Mouse (Mus musculus): ENCODE results near the gene Gm14085. TPM values are rescaled to one million over a fixed set of nuclear protein-coding genes. Genes with fewer than 3 reads are reported as not detected.

Gm14085 gene
- polyA plus RNA-seq, 1 experiment, result not detected

Other genes starting within 250 kb of the Gm14085 start
- not detected in 2 replicates for gene Duox2, start 186.5 kb upstream of the Gm14085 start, polyA plus RNA-seq (2012; ENCODE audit: insufficient read depth, insufficient read length, missing spikeins)
- gene Duoxa2, start 186.0 kb upstream of the Gm14085 start, polyA plus RNA-seq (2012; ENCODE audit: insufficient read depth, insufficient read length, missing spikeins), result not detected in 2 replicates
- 0.67 TPM in 1 of 2 replicates, not detected in the other for gene Duoxa1, start 171.2 kb upstream of the Gm14085 start, polyA plus RNA-seq (2012; ENCODE audit: insufficient read depth, insufficient read length, missing spikeins)
- gene Duox1, start 169.3 kb upstream of the Gm14085 start, polyA plus RNA-seq (2012; ENCODE audit: insufficient read depth, insufficient read length, missing spikeins), result not detected in 2 replicates
- 3.1 and 4.5 TPM in 2 replicates for gene Shf, start 115.8 kb upstream of the Gm14085 start, polyA plus RNA-seq (2012; ENCODE audit: insufficient read depth, insufficient read length, missing spikeins)
- gene Slc28a2, start 58.5 kb upstream of the Gm14085 start, polyA plus RNA-seq (2012; ENCODE audit: insufficient read depth, insufficient read length, missing spikeins), result 6.6 and 15.1 TPM in 2 replicates
- gene Gatm, start 126.4 kb downstream of the Gm14085 start, polyA plus RNA-seq (2012; ENCODE audit: insufficient read depth, insufficient read length, missing spikeins), result 4.6 and 6.3 TPM in 2 replicates
- not detected in 2 replicates for gene AA467197, start 152.0 kb downstream of the Gm14085 start, polyA plus RNA-seq (2012; ENCODE audit: insufficient read depth, insufficient read length, missing spikeins)
- 4.4 and 6.7 TPM in 2 replicates for gene Slc30a4, start 217.7 kb downstream of the Gm14085 start, polyA plus RNA-seq (2012; ENCODE audit: insufficient read depth, insufficient read length, missing spikeins)

Measured in brown adipose tissue, adult 24 weeks (tissue).